Mouse (Mus musculus) limb, embryonic 11.5 days (tissue): ENCODE measurements at regions not wholly inside any gene's neighbourhood (a gene's known extent, or its start where the extent isn't known, plus 50 kb on each side); places are given as distances from the start of the nearest gene placed in this dataset.

Experiments used
- ATAC-seq: fragments of 200-750 bp; cut with Nextera tagmentation; 2 replicates; pipeline ENCODE4 v1.8.0; 2017; ENCODE audit warnings: low read depth; ENCODE audit not compliant: insufficient number of reproducible peaks, low FRiP score, low TSS enrichment
- DNase-seq: peaks from one replicate; pipeline ENCODE4 v3.0.0-alpha.2; 2015; ENCODE audit warnings: low spot score
- H3K27ac ChIP-seq: fragments of 300-500 bp; sonication (generic); replicated peaks from 2 replicates; pipeline ENCODE4 v1.5.1; 2014; ENCODE audit warnings: low read depth, mild to moderate bottlenecking, low read length
- H3K27me3 ChIP-seq: fragments of 300-500 bp; sonication (generic); 2 replicates; pipeline ENCODE4 v1.6.1; 2014; ENCODE audit warnings: mild to moderate bottlenecking, low read length, mixed read lengths; ENCODE audit not compliant: control insufficient read depth, insufficient read depth
- H3K36me3 ChIP-seq: fragments of 300-500 bp; sonication (generic); 2 replicates; pipeline ENCODE4 v1.6.1; 2014; ENCODE audit warnings: mild to moderate bottlenecking, low read length, moderate library complexity, mixed read lengths; ENCODE audit not compliant: control insufficient read depth, insufficient read depth
- H3K4me1 ChIP-seq: fragments of 300-500 bp; sonication (generic); 2 replicates; pipeline ENCODE4 v1.6.1; 2014; ENCODE audit warnings: low read length, mixed read lengths; ENCODE audit not compliant: control insufficient read depth, insufficient read depth
- H3K4me2 ChIP-seq: fragments of 300-500 bp; sonication (generic); 2 replicates; pipeline ENCODE4 v1.6.1; 2014; ENCODE audit warnings: low read depth, mild to moderate bottlenecking, moderate library complexity; ENCODE audit not compliant: severe bottlenecking
- H3K4me3 ChIP-seq: fragments of 300-500 bp; sonication (generic); 2 replicates; pipeline ENCODE4 v1.5.1; 2014; ENCODE audit warnings: low read depth, low read length
- H3K9ac ChIP-seq: fragments of 300-500 bp; sonication (generic); 2 replicates; pipeline ENCODE4 v1.6.1; 2014; ENCODE audit warnings: mild to moderate bottlenecking, low read length
- H3K9me3 ChIP-seq: fragments of 300-500 bp; sonication (generic); 2 replicates; pipeline ENCODE4 v1.6.1; 2016; ENCODE audit warnings: low read length; ENCODE audit not compliant: control insufficient read depth
- WGBS: fragments of 180-500 bp; shearing (Covaris S2); extraction: QIAGEN DNeasy Blood & Tissue Kit; methylation state at CpG from one replicate; pipeline ENCODE4 v1.1.7; 2014; 5-methylcytosine and 5-hydroxymethylcytosine counted together

DNA sequence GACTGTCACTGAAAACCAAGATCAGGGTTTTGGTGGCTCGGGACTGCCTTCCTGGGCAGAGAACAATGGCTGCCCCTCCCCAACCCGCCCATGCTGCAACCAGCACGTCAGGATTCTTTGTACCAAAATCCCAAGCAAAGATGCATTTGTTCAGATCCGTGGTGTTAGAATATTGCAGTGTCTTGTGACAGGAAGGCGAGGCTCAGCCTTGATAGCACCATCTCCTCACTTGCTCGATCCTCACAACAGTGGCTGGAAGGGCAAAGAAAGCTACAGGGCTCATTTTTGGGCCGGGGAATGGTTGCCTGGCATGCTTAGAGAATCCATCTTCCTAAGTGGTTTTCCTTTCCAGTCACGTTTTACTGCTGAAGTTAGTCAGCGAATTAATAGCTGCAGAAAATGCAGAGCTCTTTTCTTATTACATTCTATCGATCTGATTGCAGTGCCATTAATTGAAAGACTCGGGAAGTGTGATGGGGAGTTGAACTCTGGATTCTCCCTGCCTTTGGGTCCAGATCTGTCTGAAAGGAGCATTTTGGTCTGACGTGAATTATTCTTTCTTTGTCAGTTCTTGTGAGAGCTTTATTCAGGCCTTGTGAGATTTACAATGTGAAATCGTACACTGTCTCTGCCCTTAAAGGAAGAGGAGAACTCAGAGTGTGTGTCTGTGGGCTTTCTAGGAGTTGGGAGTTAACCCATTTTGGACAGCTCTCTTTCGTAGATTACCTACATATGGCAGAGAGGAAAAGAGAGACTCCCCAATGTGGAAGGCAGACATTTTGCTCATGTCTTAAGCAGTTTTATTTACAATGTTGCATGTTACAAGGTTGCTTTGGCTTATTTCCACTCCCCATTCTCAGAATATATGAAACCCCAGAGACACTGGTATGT is 213.3 kb upstream of the Ubash3b start:
- Histone ChIP-seq H3K27me3 (no peaks in the 10 kb centered on the region), H3K36me3 (no peaks in the 10 kb centered on the region), H3K4me3 (no peak overlapping the region), H3K4me1 (peaks cover 10% of the 10 kb centered on the region), H3K4me2 (no peak overlapping the region), H3K27ac (no peak overlapping the region; the same call in 1 of the 2 replicates), H3K9ac (no peak overlapping the region), H3K9me3 (no peaks in the 10 kb centered on the region)
- 63% methylated on average over 14 of the region's 14 CpGs for WGBS
- ATAC-seq (no peak), DNase-seq (no peak)

DNA sequence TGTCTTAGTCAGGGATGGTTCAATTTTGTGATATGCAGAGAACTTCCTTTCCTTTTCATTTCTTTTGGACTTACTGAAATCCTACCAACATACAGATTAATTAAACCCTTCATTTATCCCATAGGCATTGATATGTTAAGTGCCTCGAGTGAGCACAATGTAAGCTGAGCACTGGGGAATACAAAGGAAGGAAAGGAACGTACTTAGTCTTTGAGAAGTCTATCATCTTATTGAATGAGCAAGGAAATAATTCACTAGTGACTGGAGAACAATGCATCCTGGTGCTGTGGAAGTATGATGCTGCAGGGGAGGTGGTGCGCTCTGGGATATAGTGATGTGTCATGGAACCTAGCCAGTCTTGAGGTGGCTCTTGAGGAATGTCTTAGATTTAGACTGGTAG is 204.9 kb upstream of the Ubash3b start:
- H3K9ac ChIP-seq = no peak overlapping the region
- no peak overlapping the region for H3K27ac ChIP-seq
- ATAC-seq (no peak), DNase-seq (no peak)
- no peak overlapping the region for H3K4me2 ChIP-seq
- no peaks in the 10 kb centered on the region for H3K9me3 ChIP-seq
- WGBS = 91% methylated on average over 3 of the region's 3 CpGs
- H3K27me3 ChIP-seq = no peaks in the 10 kb centered on the region
- H3K4me1 ChIP-seq = no peaks in the 10 kb centered on the region
- no peak overlapping the region for H3K4me3 ChIP-seq
- H3K36me3 ChIP-seq = no peaks in the 10 kb centered on the region

DNA sequence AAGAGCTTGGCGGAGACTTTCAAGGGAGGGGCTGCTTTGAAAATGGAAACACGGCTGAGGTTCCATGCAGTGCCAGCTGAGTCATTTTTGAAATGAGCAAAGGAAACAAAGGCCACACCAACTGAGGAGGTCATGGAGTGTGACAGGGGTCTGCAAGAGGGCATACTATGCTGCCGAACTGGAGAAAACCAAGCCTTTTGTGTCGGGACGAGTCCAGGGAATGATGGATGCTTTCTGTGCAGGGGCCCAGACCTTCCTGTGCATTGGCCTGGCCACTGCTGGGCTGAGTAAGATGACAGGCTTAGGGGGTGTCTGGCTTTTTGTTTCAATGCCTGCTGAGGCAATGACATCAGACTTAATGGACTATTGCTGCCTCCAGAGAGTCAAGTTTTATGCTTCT is 203.8 kb upstream of the Ubash3b start:
- DNase-seq (no peak), ATAC-seq (no peak)
- Histone ChIP-seq H3K4me2 (no peak overlapping the region), H3K27ac (no peak overlapping the region), H3K9ac (no peak overlapping the region), H3K4me1 (no peaks in the 10 kb centered on the region), H3K4me3 (no peak overlapping the region), H3K9me3 (no peaks in the 10 kb centered on the region), H3K36me3 (no peaks in the 10 kb centered on the region), H3K27me3 (no peaks in the 10 kb centered on the region)
- 42% methylated on average over 5 of the region's 5 CpGs for WGBS

DNA sequence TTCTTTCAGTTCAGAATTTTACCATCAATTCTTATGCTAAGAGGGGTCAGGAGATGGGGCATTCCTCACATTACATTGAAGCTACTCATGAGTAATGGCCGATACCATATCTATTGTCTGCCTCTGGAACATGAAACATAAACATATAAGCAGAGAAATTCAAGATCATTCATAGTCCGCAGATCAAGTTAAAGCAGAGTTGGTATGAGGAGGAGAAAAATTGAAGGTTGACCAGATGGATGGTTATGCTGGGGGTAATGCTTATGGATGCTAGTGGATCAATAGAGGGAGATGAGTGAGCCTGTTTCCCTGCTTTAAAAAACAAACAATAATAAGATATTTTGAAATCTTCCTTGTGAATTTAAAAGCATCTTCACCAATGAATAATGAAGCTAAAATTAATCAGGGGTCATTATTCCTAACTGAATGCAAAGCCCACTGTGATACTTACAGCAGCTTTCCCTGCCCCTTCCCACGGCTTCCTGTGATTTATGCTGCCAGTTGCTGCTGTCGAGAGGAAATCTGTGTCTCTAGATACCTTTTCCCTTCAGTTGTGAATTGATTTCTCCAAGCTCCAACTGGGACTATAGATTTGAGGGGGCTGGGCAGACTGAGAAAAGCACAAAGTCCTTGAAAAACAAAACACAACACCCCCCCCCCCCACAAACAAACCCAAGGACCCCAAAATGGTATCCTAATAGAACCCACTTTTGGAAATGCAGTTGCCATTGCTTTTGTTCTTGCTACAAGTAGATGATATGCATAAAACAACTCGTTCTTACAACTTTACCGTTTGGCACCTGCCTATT is 203.1 kb upstream of the Ubash3b start:
- no peak overlapping the region for H3K9ac ChIP-seq
- H3K4me1 ChIP-seq = no peaks in the 10 kb centered on the region
- 72% methylated on average over 6 of the region's 6 CpGs for WGBS
- no peak overlapping the region for H3K4me2 ChIP-seq
- no peaks in the 10 kb centered on the region for H3K27me3 ChIP-seq
- DNase-seq (no peak), ATAC-seq (no peak)
- no peak overlapping the region for H3K27ac ChIP-seq
- H3K36me3 ChIP-seq = no peaks in the 10 kb centered on the region
- no peaks in the 10 kb centered on the region for H3K9me3 ChIP-seq
- no peak overlapping the region for H3K4me3 ChIP-seq

DNA sequence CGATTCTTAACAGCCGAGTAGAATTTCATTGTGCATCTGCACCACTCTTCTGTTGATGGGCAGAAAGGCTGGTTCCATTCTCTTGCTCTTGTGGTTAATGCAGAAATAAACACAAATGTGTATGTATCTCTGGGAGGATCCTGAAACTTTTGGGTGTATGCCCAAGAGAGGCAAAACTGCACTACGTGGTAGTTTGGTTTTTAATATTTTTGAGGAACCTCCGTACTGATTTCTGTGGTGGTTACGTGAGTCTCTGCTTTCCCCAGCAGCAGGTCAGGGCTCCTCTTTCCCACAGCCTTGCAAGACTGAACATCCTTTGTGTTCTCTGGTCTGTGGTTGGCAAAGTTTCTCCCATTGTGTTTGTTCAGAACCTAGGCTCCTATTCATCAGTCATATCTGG is 198.9 kb upstream of the Ubash3b start:
- no peaks in the 10 kb centered on the region for H3K27me3 ChIP-seq
- WGBS = 93% methylated on average over 5 of the region's 5 CpGs
- ATAC-seq = no peak

GRCm38 (mm10) chr9:41359286-41359685 is 197.8 kb upstream of the Ubash3b start:
- H3K9me3 ChIP-seq = no peaks in the 10 kb centered on the region
- no peaks in the 10 kb centered on the region for H3K27me3 ChIP-seq
- no peak overlapping the region for H3K4me2 ChIP-seq
- H3K4me3 ChIP-seq = no peak overlapping the region
- ATAC-seq (no peak), DNase-seq (no peak)
- no peaks in the 10 kb centered on the region for H3K36me3 ChIP-seq
- H3K4me1 ChIP-seq = no peaks in the 10 kb centered on the region
- H3K27ac ChIP-seq = no peak overlapping the region
- H3K9ac ChIP-seq = no peak overlapping the region
- WGBS = 88% methylated on average over 3 of the region's 3 CpGs

More for the DNA sequence above, 198.9 kb upstream of the Ubash3b start:
- H3K27ac ChIP-seq = no peak overlapping the region
- H3K4me2 ChIP-seq = no peak overlapping the region
- H3K9ac ChIP-seq = no peak overlapping the region
- no peak for DNase-seq
- H3K36me3 ChIP-seq = no peaks in the 10 kb centered on the region
- no peaks in the 10 kb centered on the region for H3K9me3 ChIP-seq
- H3K4me3 ChIP-seq = no peak overlapping the region
- no peaks in the 10 kb centered on the region for H3K4me1 ChIP-seq

DNA sequence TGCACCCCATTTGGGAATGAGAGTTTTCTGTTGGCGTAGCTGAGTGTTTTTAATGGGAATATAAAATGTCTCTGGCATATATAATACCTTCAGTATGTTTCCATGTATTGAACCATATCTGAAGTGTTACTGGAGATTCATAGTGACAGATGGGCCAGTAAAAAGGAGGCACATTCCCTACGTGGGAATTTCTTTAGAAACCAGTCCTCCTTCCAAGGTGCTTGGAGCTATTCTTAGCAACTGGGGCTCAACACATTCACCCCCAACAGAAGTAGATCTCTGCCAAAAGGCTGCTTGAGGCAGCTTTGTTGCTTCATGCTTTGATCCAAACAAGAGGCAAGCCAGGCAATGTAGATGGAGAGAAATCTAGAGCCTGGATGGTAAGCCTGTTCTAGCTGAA is 183.8 kb upstream of the Ubash3b start:
- no peak for ATAC-seq
- no peaks in the 10 kb centered on the region for H3K27me3 ChIP-seq
- DNase-seq = no peak
- no peak overlapping the region for H3K9ac ChIP-seq
- H3K27ac ChIP-seq = no peak overlapping the region
- no peak overlapping the region for H3K4me2 ChIP-seq
- no peaks in the 10 kb centered on the region for H3K36me3 ChIP-seq
- 52% methylated on average over 2 of the region's 2 CpGs for WGBS
- no peaks in the 10 kb centered on the region for H3K4me1 ChIP-seq
- no peak overlapping the region for H3K4me3 ChIP-seq
- no peaks in the 10 kb centered on the region for H3K9me3 ChIP-seq

DNA sequence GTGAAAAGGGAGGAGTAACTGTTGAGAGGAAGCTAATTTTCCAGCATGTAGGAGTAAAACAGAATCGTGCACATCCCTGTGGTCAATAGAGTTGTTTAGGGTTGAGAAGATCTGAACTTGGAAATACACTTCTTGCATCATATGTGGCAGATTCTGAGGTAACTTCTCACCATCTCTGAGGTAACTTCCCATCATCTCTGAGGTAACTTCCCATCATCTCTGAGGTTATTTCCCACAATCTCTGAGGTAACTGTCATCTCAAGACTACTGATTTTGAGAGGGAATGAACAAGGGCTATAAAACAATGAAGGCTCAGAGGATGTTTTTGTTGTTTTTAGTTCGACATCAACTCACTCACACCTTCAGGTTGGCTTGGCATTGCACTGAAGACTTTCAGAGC is 175.9 kb upstream of the Ubash3b start:
- WGBS = 84% methylated on average over 2 of the region's 2 CpGs
- Histone ChIP-seq H3K27ac (no peak overlapping the region), H3K4me1 (peaks cover 10% of the 10 kb centered on the region; the same call in 1 of the 2 replicates), H3K4me2 (no peak overlapping the region), H3K4me3 (no peak overlapping the region), H3K9me3 (no peaks in the 10 kb centered on the region), H3K36me3 (no peaks in the 10 kb centered on the region), H3K27me3 (no peaks in the 10 kb centered on the region), H3K9ac (no peak overlapping the region)
- DNase-seq = no peak
- no peak for ATAC-seq
